Mouse (Mus musculus) layer of hippocampus, adult 2 months (tissue): Measurements from ENCODE around the gene Nlgn2. TPM values are rescaled to one million over a fixed set of nuclear protein-coding genes. Genes with fewer than 3 reads are reported as not detected.
A peak's percentile ranks its signal among the peaks of the same experiment; 100 is the strongest.

ENCODE experiments used
- DNase-seq, 2 experiments: peaks; one replicate each; pipeline ENCODE4 v3.0.0; 2022; ENCODE audit warnings: low spot score in 2 of 2
- H3K27ac ChIP-seq: fragments of 200-600 bp; 2 replicates; pipeline ENCODE4 v1.8.1; 2022
- H3K4me3 ChIP-seq: fragments of 200-600 bp; 2 replicates; pipeline ENCODE4 v1.8.1; 2022; ENCODE audit warnings: mild to moderate bottlenecking
- CTCF ChIP-seq: fragments of 200-600 bp; conservative IDR thresholded peaks from 2 replicates; pipeline ENCODE4 v1.8.1; 2022; ENCODE audit warnings: antibody characterized with exemption, mild to moderate bottlenecking, moderate library complexity
- microRNA-seq, 2 experiments: library from miRNA; unstranded; fragments of <30 nt; microRNA quantifications; one replicate each; pipeline ENCODE4 v1.2.0; 2021
- total RNA-seq, 2 experiments: library from RNA; stranded (reverse); gene quantifications; 2 replicates each; pipeline ENCODE4 v1.2.3; 2021

The Nlgn2 gene
- total RNA-seq, 2 experiments from 2014 or later = 197 to 201 TPM

DNA sequence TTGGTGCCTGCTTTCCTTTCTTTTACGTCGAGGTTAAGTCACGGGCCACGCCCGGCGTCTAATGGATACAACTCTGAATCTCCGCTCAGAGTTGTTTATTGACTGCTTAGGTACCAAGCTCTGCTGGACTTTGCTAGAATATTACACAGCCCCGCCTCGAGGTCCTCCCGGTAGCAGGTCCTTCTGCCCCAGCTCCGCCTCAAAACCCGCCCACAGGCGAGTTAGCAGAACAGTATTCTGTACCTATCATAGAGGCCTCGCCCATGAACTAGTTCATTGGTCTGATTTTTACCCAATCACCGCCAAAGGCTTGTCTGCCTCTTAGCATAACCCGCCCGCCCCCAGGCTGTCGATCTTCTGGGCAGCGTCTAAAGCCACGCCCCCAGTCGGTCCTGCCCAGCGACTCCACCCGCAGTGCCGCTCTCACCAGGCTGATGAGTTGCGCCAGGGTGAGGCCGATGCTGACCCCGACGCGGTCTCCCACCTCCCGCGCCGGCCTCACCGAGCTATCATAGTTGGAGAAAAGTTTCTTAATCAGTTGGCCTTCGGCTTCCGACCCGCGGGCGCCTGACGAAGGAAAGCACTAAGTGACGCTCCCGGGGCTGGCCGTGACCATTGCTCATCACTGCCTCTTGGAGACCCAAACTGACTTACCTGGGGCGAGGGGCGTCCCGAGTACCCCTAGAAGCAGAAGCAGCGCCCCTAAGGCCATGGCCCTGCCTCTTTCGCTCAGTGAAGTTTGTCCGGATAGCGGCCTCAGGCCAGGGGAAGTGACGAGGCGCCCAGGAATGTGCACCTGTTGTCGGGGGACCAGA is 42.2 kb downstream of the Nlgn2 start, which contains the start of gene Chrnb1:
Gene Chrnb1, minus strand, starts transcription at position 776 of the 815 bp plus-strand sequence.
- H3K4me3 ChIP-seq = peak within 1 kb of the TSS; percentile 63
- H3K27ac ChIP-seq = peak within 1 kb of the TSS; percentile 77
- peak; percentile 44 for TF ChIP-seq CTCF
- peak; percentile 84 to 95 for DNase-seq

DNA sequence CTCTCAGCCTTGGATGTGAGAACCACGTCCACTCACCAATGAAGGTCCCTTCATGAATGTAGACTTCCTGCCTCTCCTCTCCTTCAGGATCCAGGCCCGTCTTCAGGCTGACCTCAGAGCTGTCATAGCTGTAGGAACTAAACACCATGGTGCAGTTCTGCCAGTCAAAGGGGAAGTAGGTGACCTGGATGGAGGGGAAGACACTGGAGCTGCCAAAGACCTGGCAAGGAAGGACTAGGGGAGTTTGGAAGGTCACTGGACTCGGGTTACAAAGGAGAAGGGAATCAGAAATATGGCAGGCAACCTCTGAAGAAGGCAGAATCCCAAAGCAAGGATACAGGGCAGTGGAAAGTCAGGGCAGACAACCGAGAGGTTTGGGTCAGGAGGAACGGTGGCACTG is 44.2 kb downstream of the Nlgn2 start:
- TF ChIP-seq CTCF = no peak
- Histone ChIP-seq H3K27ac (no peak overlapping the region), H3K4me3 (no peak overlapping the region)
- no peak for DNase-seq

GRCm38 (mm10) chr11:69791420-69791819 is 46.2 kb downstream of the Nlgn2 start:
- Histone ChIP-seq H3K4me3 (no peak overlapping the region), H3K27ac (no peak overlapping the region)
- DNase-seq = no peak
- no peak for TF ChIP-seq CTCF

- no peak overlapping the region for H3K27ac ChIP-seq
- TF ChIP-seq CTCF = no peak
- DNase-seq = no peak
- H3K4me3 ChIP-seq = no peak overlapping the region
Measured at GRCm38 (mm10) chr11:69789431-69789830, 48.2 kb downstream of the Nlgn2 start.

DNA sequence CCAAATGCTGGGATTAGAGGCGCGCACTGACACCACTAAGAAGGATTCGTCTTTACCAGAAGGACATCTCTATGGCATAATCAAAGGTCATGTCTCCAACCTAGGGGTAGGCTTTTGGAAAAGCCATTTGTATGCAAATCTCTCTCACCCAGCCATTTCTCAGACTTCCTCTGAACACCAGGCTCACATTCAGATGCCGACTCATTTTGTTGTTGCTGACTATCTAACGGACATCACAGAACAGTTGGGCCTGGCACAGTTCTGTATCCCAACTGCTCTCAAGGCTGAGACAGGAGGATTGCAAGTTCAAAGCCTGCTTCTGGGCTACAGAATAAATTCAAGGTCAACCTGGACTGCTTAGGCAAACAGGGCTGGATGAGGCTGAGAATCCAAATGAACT is 50.3 kb downstream of the Nlgn2 start:
- H3K4me3 ChIP-seq = no peak overlapping the region
- DNase-seq = no peak
- no peak overlapping the region for H3K27ac ChIP-seq
- no peak for TF ChIP-seq CTCF

- DNase-seq = no peak
- Histone ChIP-seq H3K27ac (no peak overlapping the region), H3K4me3 (peak overlapping the region; percentile 10; the same call in 1 of the 2 replicates)
- TF ChIP-seq CTCF = no peak
Measured at GRCm38 (mm10) chr11:69784793-69785272, 52.8 kb downstream of the Nlgn2 start.

DNA sequence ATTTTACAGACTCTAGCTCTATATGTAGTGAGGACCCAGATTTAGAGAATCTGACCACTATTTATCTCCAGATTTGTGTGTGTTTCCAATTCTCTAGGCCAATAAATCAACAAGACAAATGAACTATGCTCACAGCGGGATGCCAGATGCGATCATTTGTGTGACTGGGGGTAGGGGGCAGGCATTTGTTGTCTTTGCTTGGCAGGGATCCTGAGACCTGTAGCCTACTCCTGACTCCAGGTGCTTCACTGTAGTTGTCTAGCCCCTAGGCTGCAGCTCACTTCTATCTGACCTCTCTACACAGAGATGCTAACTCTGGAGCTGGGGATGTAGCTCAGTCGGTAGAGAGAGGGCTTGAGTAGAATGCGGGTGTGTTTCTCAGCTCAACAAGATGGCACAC is 55.8 kb downstream of the Nlgn2 start:
- no peak overlapping the region for H3K4me3 ChIP-seq
- no peak for TF ChIP-seq CTCF
- no peak overlapping the region for H3K27ac ChIP-seq
- no peak for DNase-seq

GRCm38 (mm10) chr11:69778985-69779384 is 58.6 kb downstream of the Nlgn2 start:
- Histone ChIP-seq H3K27ac (no peak overlapping the region), H3K4me3 (no peak overlapping the region)
- TF ChIP-seq CTCF = no peak
- no peak for DNase-seq

DNA sequence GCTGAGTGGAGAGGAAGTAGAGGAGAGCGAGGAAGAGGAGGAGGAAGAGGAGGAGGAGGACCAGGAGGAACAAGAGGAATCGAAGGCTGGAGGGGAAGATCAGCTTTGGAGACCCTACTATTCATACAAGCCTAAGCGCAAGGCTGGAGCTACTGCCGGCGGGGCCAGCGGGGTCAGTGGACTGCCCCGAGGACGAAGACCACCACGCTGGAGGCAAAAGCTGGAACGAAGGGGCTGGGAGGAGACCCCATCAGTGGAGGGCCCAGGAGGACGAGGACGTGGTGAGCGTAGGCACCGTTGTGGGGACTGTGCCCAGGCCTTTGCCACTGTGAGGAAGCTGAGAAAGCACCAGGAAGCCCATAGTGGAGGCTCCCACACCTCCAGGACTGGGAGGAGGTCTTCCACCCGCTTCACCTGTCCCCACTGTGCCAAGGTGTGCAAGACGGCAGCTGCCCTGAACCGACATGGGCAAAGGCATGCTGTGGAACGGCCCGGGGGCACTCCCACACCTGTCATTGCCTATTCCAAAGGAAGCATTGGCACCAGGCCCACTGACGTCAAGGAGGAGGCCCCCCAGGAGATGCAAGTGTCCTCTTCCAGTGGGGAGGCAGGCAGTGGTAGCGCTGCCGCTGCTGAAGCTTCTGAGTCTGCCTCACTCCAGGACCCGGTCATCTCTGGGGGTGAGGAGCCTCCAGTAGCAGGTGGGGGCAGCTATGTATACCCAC is 59.2 kb downstream of the Nlgn2 start:
- no peak for DNase-seq
- no peak overlapping the region for H3K27ac ChIP-seq
- no peak for TF ChIP-seq CTCF
- H3K4me3 ChIP-seq = no peak overlapping the region

DNA sequence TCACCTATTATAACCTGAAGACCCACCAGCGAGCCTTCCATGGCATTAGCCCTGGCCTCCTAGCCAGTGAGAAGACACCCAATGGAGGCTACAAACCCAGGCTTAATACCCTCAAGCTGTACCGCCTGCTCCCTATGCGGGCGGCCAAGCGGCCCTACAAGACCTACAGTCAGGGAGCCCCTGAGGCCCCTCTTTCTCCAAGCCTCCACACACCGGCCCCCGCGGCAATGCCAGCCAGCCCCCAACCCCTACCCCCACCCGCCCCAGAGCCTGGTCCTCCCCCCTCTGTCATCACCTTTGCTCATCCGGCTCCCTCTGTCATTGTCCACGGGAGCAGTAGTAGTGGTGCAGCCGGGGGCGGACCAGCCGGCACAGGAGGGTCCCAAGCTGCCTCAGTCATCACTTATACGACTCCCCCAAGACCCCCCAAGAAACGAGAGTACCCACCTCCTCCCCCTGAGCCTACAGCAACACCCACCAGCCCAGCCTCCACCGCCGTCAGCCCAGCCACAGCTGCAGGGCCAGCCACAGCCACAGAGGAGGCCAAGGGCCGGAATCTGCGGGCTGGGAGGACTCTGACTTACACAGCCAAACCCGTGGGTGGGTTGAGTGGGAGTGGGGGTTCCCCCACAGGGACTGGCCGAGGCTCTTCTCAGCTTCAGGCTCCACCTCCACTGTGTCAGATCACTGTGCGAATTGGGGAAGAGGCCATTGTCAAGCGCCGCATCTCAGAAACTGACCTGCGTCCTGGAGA is 59.9 kb downstream of the Nlgn2 start:
- no peak for DNase-seq
- no peak overlapping the region for H3K4me3 ChIP-seq
- TF ChIP-seq CTCF = no peak
- H3K27ac ChIP-seq = no peak overlapping the region

- no peak for DNase-seq
- H3K4me3 ChIP-seq = no peak overlapping the region
- no peak for TF ChIP-seq CTCF
- H3K27ac ChIP-seq = no peak overlapping the region
Measured at GRCm38 (mm10) chr11:69776488-69776887, 61.1 kb downstream of the Nlgn2 start.

DNA sequence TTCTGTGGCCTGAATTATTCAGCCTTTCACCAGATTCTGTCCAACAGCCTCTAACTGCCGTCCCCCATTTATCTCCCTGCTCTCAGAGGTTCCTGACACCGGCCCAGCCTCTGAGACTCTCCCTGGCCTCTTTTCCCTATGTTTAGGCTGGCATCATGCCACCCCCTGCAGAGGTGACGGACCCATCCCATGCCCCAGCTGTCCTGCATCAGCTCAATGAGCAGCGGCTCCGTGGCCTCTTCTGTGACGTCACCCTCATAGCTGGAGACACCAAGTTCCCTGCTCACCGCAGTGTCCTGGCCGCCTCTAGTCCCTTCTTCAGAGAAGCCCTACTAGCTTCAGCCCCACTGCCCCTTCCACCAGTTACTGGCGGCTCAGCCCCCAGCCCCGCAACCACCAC is 61.9 kb downstream of the Nlgn2 start:
- no peak for DNase-seq
- no peak overlapping the region for H3K4me3 ChIP-seq
- no peak for TF ChIP-seq CTCF
- no peak overlapping the region for H3K27ac ChIP-seq

DNA sequence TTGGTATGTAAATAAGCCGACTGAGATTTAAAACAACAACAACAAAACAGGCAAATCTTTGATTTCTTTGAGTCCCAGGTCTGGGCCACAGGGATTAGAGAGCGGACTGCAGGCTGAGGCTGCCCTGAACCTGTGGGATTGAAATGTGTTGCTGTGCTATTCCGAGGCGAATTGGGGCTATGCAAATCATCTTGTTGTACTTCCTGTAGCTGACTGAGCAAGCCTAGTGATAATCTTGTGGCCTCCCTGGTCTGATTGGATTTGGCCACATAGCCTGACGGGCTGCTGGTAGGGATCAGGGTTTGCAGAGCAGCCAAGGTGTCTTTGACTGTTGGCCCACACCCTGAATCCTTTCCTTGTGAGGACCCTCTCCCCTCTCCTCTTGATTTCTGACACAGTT is 62.6 kb downstream of the Nlgn2 start:
- TF ChIP-seq CTCF = no peak
- no peak for DNase-seq
- Histone ChIP-seq H3K27ac (no peak overlapping the region), H3K4me3 (no peak overlapping the region)

Small RNA genes lying within 50 kb of the gene (microRNA-seq; reads per million reads assigned to microRNA genes)
- gene Mir6924 = 0 reads per million in 2 experiments

Other genes starting within 250 kb of the Nlgn2 start
- 100 to 1,000 TPM; 391 to 411 TPM for gene Atp1b2, start 231.8 kb downstream of the Nlgn2 start, total RNA-seq
- gene Shbg, start 219.9 kb downstream of the Nlgn2 start, total RNA-seq = not detected
- gene Sat2, start 215.8 kb downstream of the Nlgn2 start, total RNA-seq = 10 to 100 TPM; 15.1 to 15.6 TPM
- 100 to 1,000 TPM; 138 to 143 TPM for gene Fxr2, start 204.8 kb downstream of the Nlgn2 start, total RNA-seq
- gene Sox15, start 182.5 kb downstream of the Nlgn2 start, total RNA-seq = under 1 TPM in 1 of 2 experiments, not detected in 1; 0.44 TPM
- gene Mpdu1, start 175.1 kb downstream of the Nlgn2 start, total RNA-seq = 10 to 100 TPM; 54.9 to 59.3 TPM
- gene Cd68, start 171.6 kb downstream of the Nlgn2 start, total RNA-seq = 10 to 100 TPM in 1 of 2 experiments, 1 to 10 TPM in 1; 9.7 to 15.4 TPM
- gene Eif4a1, start 165.4 kb downstream of the Nlgn2 start, total RNA-seq = 100 to 1,000 TPM; 342 to 344 TPM
- gene Senp3, start 155.7 kb downstream of the Nlgn2 start, total RNA-seq = 100 to 1,000 TPM; 108 to 132 TPM
- gene Tnfsf13, start 152.0 kb downstream of the Nlgn2 start, total RNA-seq = 1 to 10 TPM; 2.1 to 2.5 TPM
- gene Tnfsf12, start 141.9 kb downstream of the Nlgn2 start, total RNA-seq = 1 to 10 TPM; 8.9 to 9.6 TPM
- gene Tnfsfm13, start 141.7 kb downstream of the Nlgn2 start, total RNA-seq = 1 to 10 TPM; 1.6 to 2.2 TPM
- gene Polr2a, start 79.1 kb downstream of the Nlgn2 start, total RNA-seq = 10 to 100 TPM; 64.6 to 65.4 TPM
- gene Slc35g3, start 75.8 kb downstream of the Nlgn2 start, total RNA-seq = not detected
- gene Zbtb4, start 71.9 kb downstream of the Nlgn2 start, total RNA-seq = 100 to 1,000 TPM; 122 to 133 TPM
- 1 to 10 TPM; 1.1 to 1.3 TPM for gene Chrnb1, start 41.8 kb downstream of the Nlgn2 start, total RNA-seq
- 10 to 100 TPM; 25.6 to 28.0 TPM for gene Fgf11, start 35.9 kb downstream of the Nlgn2 start, total RNA-seq
- not detected for gene Tmem102, start 32.2 kb downstream of the Nlgn2 start, total RNA-seq
- gene Gm39566, start 22.5 kb downstream of the Nlgn2 start, total RNA-seq = not detected
- gene Spem2, start 19.3 kb downstream of the Nlgn2 start, total RNA-seq = not detected
- under 1 TPM; 0.34 to 0.49 TPM for gene Spem1, start 15.6 kb downstream of the Nlgn2 start, total RNA-seq
- gene Tmem256, start 730 bp upstream of the Nlgn2 start, total RNA-seq = 100 to 1,000 TPM; 113 to 114 TPM
- gene Plscr3, start 8.6 kb upstream of the Nlgn2 start, total RNA-seq = 10 to 100 TPM; 17.1 to 19.8 TPM
- gene Tnk1, start 20.9 kb upstream of the Nlgn2 start, total RNA-seq = not detected
- not detected for gene Tmem95, start 40.2 kb upstream of the Nlgn2 start, total RNA-seq
- 1 to 10 TPM; 1.3 to 1.4 TPM for gene Kctd11, start 43.6 kb upstream of the Nlgn2 start, total RNA-seq
- gene Acap1, start 57.8 kb upstream of the Nlgn2 start, total RNA-seq = not detected
- 1 to 10 TPM in 1 of 2 experiments, under 1 TPM in 1; 0.64 to 1.0 TPM for gene 2810408A11Rik, start 63.2 kb upstream of the Nlgn2 start, total RNA-seq
- gene Neurl4, start 63.3 kb upstream of the Nlgn2 start, total RNA-seq = 100 to 1,000 TPM; 122 to 125 TPM
- gene Gps2, start 76.1 kb upstream of the Nlgn2 start, total RNA-seq = 10 to 100 TPM; 35.6 to 41.5 TPM
- gene Eif5a, start 84.2 kb upstream of the Nlgn2 start, total RNA-seq = 100 to 1,000 TPM; 413 to 441 TPM
- gene Ybx2, start 98.0 kb upstream of the Nlgn2 start, total RNA-seq = 10 to 100 TPM; 12.4 to 14.5 TPM
- gene Slc2a4, start 110.4 kb upstream of the Nlgn2 start, total RNA-seq = 1 to 10 TPM; 1.8 to 2.2 TPM
- not detected for gene Cldn7, start 127.0 kb upstream of the Nlgn2 start, total RNA-seq
- gene Ctdnep1, start 143.4 kb upstream of the Nlgn2 start, total RNA-seq = 100 to 1,000 TPM; 106 to 114 TPM
- 10 to 100 TPM; 72.8 to 72.9 TPM for gene Elp5, start 144.7 kb upstream of the Nlgn2 start, total RNA-seq
- gene Gabarap, start 153.4 kb upstream of the Nlgn2 start, total RNA-seq = 100 to 1,000 TPM; 216 to 229 TPM
- 10 to 100 TPM; 40.5 to 42.6 TPM for gene Phf23, start 158.0 kb upstream of the Nlgn2 start, total RNA-seq
- 10 to 100 TPM; 40.6 to 45.3 TPM for gene Dvl2, start 162.8 kb upstream of the Nlgn2 start, total RNA-seq
- 10 to 100 TPM; 54.9 to 63.7 TPM for gene Acadvl, start 177.6 kb upstream of the Nlgn2 start, total RNA-seq
- gene Dlg4, start 179.2 kb upstream of the Nlgn2 start, total RNA-seq = 100 to 1,000 TPM; 880 to 888 TPM
- 1 to 10 TPM in 1 of 2 experiments, under 1 TPM in 1; 0.52 to 1.7 TPM for gene Asgr1, start 216.3 kb upstream of the Nlgn2 start, total RNA-seq